Mouse (Mus musculus) liver, embryonic 11.5 days (tissue): ENCODE measurements at regions not wholly inside any gene's neighbourhood (a gene's known extent, or its start where the extent isn't known, plus 50 kb on each side); places are given as distances from the start of the nearest gene placed in this dataset.

Source experiments
- ATAC-seq: fragments of 200-750 bp; cut with Nextera tagmentation; replicated peaks from 2 replicates; pipeline ENCODE4 v1.8.0; 2017; ENCODE audit warnings: moderate number of reproducible peaks, mild to moderate bottlenecking, moderate TSS enrichment, moderate library complexity; ENCODE audit not compliant: low FRiP score
- DNase-seq: peaks from one replicate; pipeline ENCODE4 v3.0.0-alpha.2; 2017; ENCODE audit warnings: low spot score
- H3K27ac ChIP-seq: fragments of 300-500 bp; sonication (generic); 2 replicates; pipeline ENCODE4 v1.5.1; 2014; ENCODE audit warnings: mild to moderate bottlenecking, low read depth, low read length, control low read depth
- H3K27me3 ChIP-seq: fragments of 300-500 bp; sonication (generic); replicated peaks from 2 replicates; pipeline ENCODE4 v1.6.1; 2014; ENCODE audit warnings: low read length, mixed read lengths; ENCODE audit not compliant: control insufficient read depth, insufficient read depth
- H3K36me3 ChIP-seq: fragments of 300-500 bp; sonication (generic); 2 replicates; pipeline ENCODE4 v1.6.1; 2014; ENCODE audit warnings: mild to moderate bottlenecking, low read length, moderate library complexity, mixed read lengths; ENCODE audit not compliant: control insufficient read depth, insufficient read depth
- H3K4me1 ChIP-seq: fragments of 300-500 bp; sonication (generic); replicated peaks from 2 replicates; pipeline ENCODE4 v1.6.1; 2014; ENCODE audit warnings: low read length, mixed read lengths; ENCODE audit not compliant: control insufficient read depth, insufficient read depth
- H3K4me2 ChIP-seq: fragments of 300-500 bp; sonication (generic); 2 replicates; pipeline ENCODE4 v1.6.1; 2014; ENCODE audit warnings: mild to moderate bottlenecking, control low read depth, moderate library complexity
- H3K4me3 ChIP-seq: fragments of 300-500 bp; sonication (generic); 2 replicates; pipeline ENCODE4 v1.5.1; 2014; ENCODE audit warnings: low read depth, low read length, control low read depth
- H3K9ac ChIP-seq: fragments of 300-500 bp; sonication (generic); 2 replicates; pipeline ENCODE4 v1.6.1; 2014; ENCODE audit warnings: low read depth, low read length, control low read depth
- H3K9me3 ChIP-seq: fragments of 300-500 bp; sonication (generic); 2 replicates; pipeline ENCODE4 v1.6.1; 2016; ENCODE audit warnings: low read length, inconsistent platforms, mixed read lengths; ENCODE audit not compliant: control insufficient read depth
- WGBS: fragments of 180-500 bp; shearing (Covaris S2); extraction: QIAGEN DNeasy Blood & Tissue Kit; methylation state at CpG from one replicate; pipeline ENCODE4 v1.1.7; 2014; 5-methylcytosine and 5-hydroxymethylcytosine counted together

GRCm38 (mm10) chr13:44308227-44308626, 421.0 kb upstream of the Jarid2 start:
- ATAC-seq (no peak), DNase-seq (no peak)
- H3K4me2 ChIP-seq = no peak overlapping the region
- 65% methylated on average over 13 of the region's 13 CpGs for WGBS
- H3K27me3 ChIP-seq = no peaks in the 10 kb centered on the region
- H3K9ac ChIP-seq = no peak overlapping the region
- no peaks in the 10 kb centered on the region for H3K4me1 ChIP-seq
- H3K36me3 ChIP-seq = no peaks in the 10 kb centered on the region
- no peaks in the 10 kb centered on the region for H3K9me3 ChIP-seq
- no peak overlapping the region for H3K27ac ChIP-seq
- no peak overlapping the region for H3K4me3 ChIP-seq

GRCm38 (mm10) chr13:44312237-44312636, 417.0 kb upstream of the Jarid2 start:
- no peaks in the 10 kb centered on the region for H3K4me1 ChIP-seq
- no peaks in the 10 kb centered on the region for H3K27me3 ChIP-seq
- ATAC-seq (no peak), DNase-seq (no peak)
- H3K27ac ChIP-seq = no peak overlapping the region
- no peak overlapping the region for H3K4me3 ChIP-seq
- WGBS = 87% methylated on average over 6 of the region's 6 CpGs
- H3K9ac ChIP-seq = no peak overlapping the region
- no peaks in the 10 kb centered on the region for H3K9me3 ChIP-seq
- no peak overlapping the region for H3K4me2 ChIP-seq
- no peaks in the 10 kb centered on the region for H3K36me3 ChIP-seq

- no peak overlapping the region for H3K4me2 ChIP-seq
- H3K9me3 ChIP-seq = no peaks in the 10 kb centered on the region
- H3K9ac ChIP-seq = no peak overlapping the region
- no peaks in the 10 kb centered on the region for H3K4me1 ChIP-seq
- H3K27me3 ChIP-seq = no peaks in the 10 kb centered on the region
- H3K4me3 ChIP-seq = no peak overlapping the region
- H3K27ac ChIP-seq = no peak overlapping the region
- no peaks in the 10 kb centered on the region for H3K36me3 ChIP-seq
- ATAC-seq (no peak), DNase-seq (no peak)
- WGBS = 74% methylated on average over 13 of the region's 13 CpGs
Measured at GRCm38 (mm10) chr13:44316747-44317446, 412.4 kb upstream of the Jarid2 start.

- no peaks in the 10 kb centered on the region for H3K36me3 ChIP-seq
- ATAC-seq = no peak
- no peak for DNase-seq
- no peak overlapping the region for H3K9ac ChIP-seq
- 81% methylated on average over 8 of the region's 8 CpGs for WGBS
- H3K9me3 ChIP-seq = no peaks in the 10 kb centered on the region
- no peaks in the 10 kb centered on the region for H3K4me1 ChIP-seq
- H3K27ac ChIP-seq = no peak overlapping the region
- H3K4me3 ChIP-seq = no peak overlapping the region
- H3K27me3 ChIP-seq = no peaks in the 10 kb centered on the region
- no peak overlapping the region for H3K4me2 ChIP-seq
Measured at GRCm38 (mm10) chr13:44317596-44317995, 411.7 kb upstream of the Jarid2 start.

- H3K36me3 ChIP-seq = no peaks in the 10 kb centered on the region
- H3K27me3 ChIP-seq = no peaks in the 10 kb centered on the region
- H3K27ac ChIP-seq = no peak overlapping the region
- no peak overlapping the region for H3K9ac ChIP-seq
- no peaks in the 10 kb centered on the region for H3K4me1 ChIP-seq
- WGBS = 75% methylated on average over 9 of the region's 9 CpGs
- no peak overlapping the region for H3K4me3 ChIP-seq
- DNase-seq (no peak), ATAC-seq (no peak)
- no peak overlapping the region for H3K4me2 ChIP-seq
- no peaks in the 10 kb centered on the region for H3K9me3 ChIP-seq
Measured at GRCm38 (mm10) chr13:44319101-44319500, 410.2 kb upstream of the Jarid2 start.

GRCm38 (mm10) chr13:44319511-44319910, 409.8 kb upstream of the Jarid2 start:
- no peaks in the 10 kb centered on the region for H3K9me3 ChIP-seq

GRCm38 (mm10) chr13:44320311-44320710, 409.0 kb upstream of the Jarid2 start:
- Histone ChIP-seq H3K4me2 (no peak overlapping the region), H3K9me3 (no peaks in the 10 kb centered on the region), H3K36me3 (no peaks in the 10 kb centered on the region), H3K4me1 (no peaks in the 10 kb centered on the region), H3K4me3 (no peak overlapping the region), H3K9ac (no peak overlapping the region), H3K27ac (no peak overlapping the region), H3K27me3 (no peaks in the 10 kb centered on the region)
- DNase-seq (no peak), ATAC-seq (no peak)
- 87% methylated on average over 4 of the region's 4 CpGs for WGBS

More at GRCm38 (mm10) chr13:44319511-44319910, 409.8 kb upstream of the Jarid2 start:
- Histone ChIP-seq H3K4me1 (no peaks in the 10 kb centered on the region), H3K36me3 (no peaks in the 10 kb centered on the region), H3K27ac (no peak overlapping the region), H3K27me3 (no peaks in the 10 kb centered on the region), H3K4me3 (no peak overlapping the region), H3K9ac (no peak overlapping the region), H3K4me2 (no peak overlapping the region)
- DNase-seq (no peak), ATAC-seq (no peak)
- WGBS = 83% methylated on average over 9 of the region's 9 CpGs

GRCm38 (mm10) chr13:44321009-44321596, 408.2 kb upstream of the Jarid2 start:
- H3K27ac ChIP-seq = no peak overlapping the region
- no peaks in the 10 kb centered on the region for H3K9me3 ChIP-seq
- WGBS = 63% methylated on average over 16 of the region's 16 CpGs
- ATAC-seq = no peak
- no peaks in the 10 kb centered on the region for H3K36me3 ChIP-seq
- H3K4me2 ChIP-seq = no peak overlapping the region
- H3K4me1 ChIP-seq = no peaks in the 10 kb centered on the region
- no peak overlapping the region for H3K9ac ChIP-seq
- DNase-seq = no peak
- H3K27me3 ChIP-seq = no peaks in the 10 kb centered on the region
- H3K4me3 ChIP-seq = no peak overlapping the region

- Histone ChIP-seq H3K4me2 (no peak overlapping the region), H3K9ac (no peak overlapping the region), H3K36me3 (no peaks in the 10 kb centered on the region), H3K27ac (no peak overlapping the region), H3K27me3 (no peaks in the 10 kb centered on the region), H3K9me3 (no peaks in the 10 kb centered on the region), H3K4me1 (no peaks in the 10 kb centered on the region), H3K4me3 (no peak overlapping the region)
- DNase-seq = no peak
- 76% methylated on average over 8 of the region's 8 CpGs for WGBS
- ATAC-seq = no peak
Measured at GRCm38 (mm10) chr13:44328416-44328815, 400.9 kb upstream of the Jarid2 start.
